8 mouse cellular contexts compared by ENCODE assay signal in genomic region chr1:36555798-36556395, GRCm38 (mm10). TPM values are rescaled to one million over a fixed set of nuclear protein-coding genes. Genes with fewer than 3 reads are reported as not detected.
DNase-seq lines count a peak whose midpoint lies in the region; ATAC-seq and TF ChIP-seq lines count a peak whose summit lies in the region.

No protein-coding gene starts in this region.

- 2% methylated on average over 8 of the region's 8 CpGs for WGBS in lung, embryonic 14.5 days
- 4% methylated on average over 8 of the region's 8 CpGs for WGBS in heart, embryonic 11.5 days (ENCODE audit: insufficient replicate concordance)
- 0% methylated on average over 8 of the region's 8 CpGs for WGBS in limb, embryonic 13.5 days
- 23% methylated on average over 8 of the region's 8 CpGs for WGBS in olfactory bulb, adult 2 months

- H3K4me3 ChIP-seq in lung, embryonic 14.5 days (ENCODE audit: low read depth, low read length): peak overlapping the region; percentile 94
- peak overlapping the region; percentile 85 for H3K4me3 ChIP-seq in heart, embryonic 11.5 days (ENCODE audit: low read depth, low read length)
- H3K4me3 ChIP-seq in limb, embryonic 13.5 days: peak overlapping the region; percentile 94
- peak overlapping the region; percentile 83 for H3K4me3 ChIP-seq in olfactory bulb, adult 2 months (ENCODE audit: insufficient read depth, low read depth, low read length)

- peak; percentile 69 for DNase-seq in lung, embryonic 14.5 days
- DNase-seq in lung, postnatal 25 days (ENCODE audit: low spot score): no peak
- peak; percentile 66 for DNase-seq in cerebellum, adult 9-10 months
- DNase-seq in frontal cortex, postnatal 10 days (ENCODE audit: low spot score in 2 of 2): no peak
- DNase-seq in natural killer cell, adult 2 months (ENCODE audit: low spot score in 2 of 2): no peak

- H3K9ac ChIP-seq in lung, embryonic 14.5 days: peak overlapping the region; percentile 95
- peak overlapping the region; percentile 98 for H3K9ac ChIP-seq in heart, embryonic 11.5 days (ENCODE audit: low read depth, low read length)
- peak overlapping the region; percentile 98 for H3K9ac ChIP-seq in limb, embryonic 13.5 days

- no peak for TF ChIP-seq POLR2A in olfactory bulb, adult 2 months (IDR thresholded peaks at IDR 0.05; ENCODE audit: insufficient read depth, low read depth, low read length)

- no peak for ATAC-seq in lung, embryonic 14.5 days (ENCODE audit: insufficient read depth)
- ATAC-seq in heart, embryonic 11.5 days (replicated peaks; ENCODE audit: insufficient number of reproducible peaks, low FRiP score, low TSS enrichment): no peak
- no peak for ATAC-seq in limb, embryonic 13.5 days (ENCODE audit: low FRiP score, low read depth)

- H3K36me3 ChIP-seq in lung, embryonic 14.5 days (ENCODE audit: insufficient read depth): peaks cover 48% of the 10 kb centered on the region
- peaks cover 40% of the 10 kb centered on the region for H3K36me3 ChIP-seq in heart, embryonic 11.5 days (ENCODE audit: control insufficient read depth, insufficient read depth, low read length)
- H3K36me3 ChIP-seq in limb, embryonic 13.5 days: peaks cover 47% of the 10 kb centered on the region

- TF ChIP-seq CTCF in lung, embryonic 14.5 days (IDR thresholded peaks at IDR 0.05; ENCODE audit: low read depth): no peak
- TF ChIP-seq CTCF in olfactory bulb, adult 2 months (IDR thresholded peaks at IDR 0.05; ENCODE audit: insufficient read depth, low read depth, low read length): no peak

- no peaks in the 10 kb centered on the region for H3K9me3 ChIP-seq in lung, embryonic 14.5 days (ENCODE audit: low read depth, low read length)
- H3K9me3 ChIP-seq in heart, embryonic 11.5 days (replicated peaks; ENCODE audit: control insufficient read depth, low read length): no peaks in the 10 kb centered on the region
- H3K9me3 ChIP-seq in limb, embryonic 13.5 days: no peaks in the 10 kb centered on the region

- H3K27ac ChIP-seq in lung, embryonic 14.5 days (ENCODE audit: low read depth): peak overlapping the region; percentile 100
- H3K27ac ChIP-seq in heart, embryonic 11.5 days (ENCODE audit: low read depth, low read length): peak overlapping the region; percentile 99
- H3K27ac ChIP-seq in limb, embryonic 13.5 days: peak overlapping the region; percentile 100
- peak overlapping the region; percentile 86; the same call in 1 of the 2 replicates for H3K27ac ChIP-seq in olfactory bulb, adult 2 months (ENCODE audit: insufficient read depth, low read depth, low read length)

- H3K4me1 ChIP-seq in lung, embryonic 14.5 days (ENCODE audit: insufficient read depth): peaks cover 17% of the 10 kb centered on the region
- H3K4me1 ChIP-seq in heart, embryonic 11.5 days (ENCODE audit: control insufficient read depth, insufficient read depth, low read length): peaks cover 32% of the 10 kb centered on the region
- H3K4me1 ChIP-seq in limb, embryonic 13.5 days: peaks cover 44% of the 10 kb centered on the region
- H3K4me1 ChIP-seq in olfactory bulb, adult 2 months (ENCODE audit: control insufficient read depth, insufficient read depth, low read length): peaks cover 24% of the 10 kb centered on the region

- H3K27me3 ChIP-seq in lung, embryonic 14.5 days (ENCODE audit: insufficient read depth, low read length): no peaks in the 10 kb centered on the region
- no peaks in the 10 kb centered on the region for H3K27me3 ChIP-seq in heart, embryonic 11.5 days (ENCODE audit: control insufficient read depth, insufficient read depth, low read length)
- no peaks in the 10 kb centered on the region for H3K27me3 ChIP-seq in limb, embryonic 13.5 days

- peak overlapping the region; percentile 98 for H3K4me2 ChIP-seq in lung, embryonic 14.5 days
- H3K4me2 ChIP-seq in heart, embryonic 11.5 days: peak overlapping the region; percentile 93
- peak overlapping the region; percentile 98 for H3K4me2 ChIP-seq in limb, embryonic 13.5 days (replicated peaks)

RNA-seq across cellular contexts. Expression of gene Sema4c, which starts 2.3 kb away (rescaled TPM):
- polyA plus RNA-seq in lung, embryonic 14.5 days (2014; fragmentation: Nextera tagmentation; extraction: Ambion mirVana): 2.2 and 2.7 TPM in 2 replicates
- polyA plus RNA-seq in heart, embryonic 11.5 days (2014; fragmentation: Nextera tagmentation; extraction: Ambion mirVana): 0.96 and 2.1 TPM in 2 replicates
- 21.8 and 22.7 TPM in 2 replicates for polyA plus RNA-seq in limb, embryonic 13.5 days (2015; fragmentation: Nextera tagmentation; extraction: Ambion mirVana)
- polyA plus RNA-seq in olfactory bulb, adult 2 months (2012; ENCODE audit: insufficient read depth, insufficient read length, low replicate concordance, missing spikeins): not detected in 2 replicates

RNA-seq across cellular contexts. Expression of gene Ankrd39, which starts 8.7 kb away (rescaled TPM):
- polyA plus RNA-seq in lung, embryonic 14.5 days (2014; fragmentation: Nextera tagmentation; extraction: Ambion mirVana): 18.9 and 19.9 TPM in 2 replicates
- 19.9 and 25.1 TPM in 2 replicates for polyA plus RNA-seq in heart, embryonic 11.5 days (2014; fragmentation: Nextera tagmentation; extraction: Ambion mirVana)
- polyA plus RNA-seq in limb, embryonic 13.5 days (2015; fragmentation: Nextera tagmentation; extraction: Ambion mirVana): 27.7 and 28.0 TPM in 2 replicates
- not detected in 2 replicates for polyA plus RNA-seq in olfactory bulb, adult 2 months (2012; ENCODE audit: insufficient read depth, insufficient read length, low replicate concordance, missing spikeins)

RNA-seq across cellular contexts. Expression of gene Gm42417, which starts 16.7 kb away (rescaled TPM):
- polyA plus RNA-seq in lung, embryonic 14.5 days (2014; fragmentation: Nextera tagmentation; extraction: Ambion mirVana): not detected in 2 replicates
- 0.44 TPM in 1 of 2 replicates, not detected in the other for polyA plus RNA-seq in heart, embryonic 11.5 days (2014; fragmentation: Nextera tagmentation; extraction: Ambion mirVana)
- 0.33 and 0.92 TPM in 2 replicates for polyA plus RNA-seq in limb, embryonic 13.5 days (2015; fragmentation: Nextera tagmentation; extraction: Ambion mirVana)
- not detected in 2 replicates for polyA plus RNA-seq in olfactory bulb, adult 2 months (2012; ENCODE audit: insufficient read depth, insufficient read length, low replicate concordance, missing spikeins)

RNA-seq across cellular contexts. Expression of gene Ankrd23, which starts 19.2 kb away (rescaled TPM):
- 11.6 and 11.7 TPM in 2 replicates for polyA plus RNA-seq in lung, embryonic 14.5 days (2014; fragmentation: Nextera tagmentation; extraction: Ambion mirVana)
- polyA plus RNA-seq in heart, embryonic 11.5 days (2014; fragmentation: Nextera tagmentation; extraction: Ambion mirVana): 9.8 and 13.6 TPM in 2 replicates
- 20.1 and 20.8 TPM in 2 replicates for polyA plus RNA-seq in limb, embryonic 13.5 days (2015; fragmentation: Nextera tagmentation; extraction: Ambion mirVana)
- polyA plus RNA-seq in olfactory bulb, adult 2 months (2012; ENCODE audit: insufficient read depth, insufficient read length, low replicate concordance, missing spikeins): not detected in 2 replicates

RNA-seq across cellular contexts. Expression of gene Cnnm3, which starts 44.2 kb away (rescaled TPM):
- 5.4 and 5.9 TPM in 2 replicates for polyA plus RNA-seq in lung, embryonic 14.5 days (2014; fragmentation: Nextera tagmentation; extraction: Ambion mirVana)
- polyA plus RNA-seq in heart, embryonic 11.5 days (2014; fragmentation: Nextera tagmentation; extraction: Ambion mirVana): 2.5 and 3.9 TPM in 2 replicates
- 3.7 and 4.4 TPM in 2 replicates for polyA plus RNA-seq in limb, embryonic 13.5 days (2015; fragmentation: Nextera tagmentation; extraction: Ambion mirVana)
- not detected in 2 replicates for polyA plus RNA-seq in olfactory bulb, adult 2 months (2012; ENCODE audit: insufficient read depth, insufficient read length, low replicate concordance, missing spikeins)

Comparison
In these comparisons a context has a peak if more than half of its experiments do, and no peak if none do; other contexts are left out.
1. DNase-seq: peak in lung, embryonic 14.5 days (single experiment) and cerebellum, adult 9-10 months (single experiment); none in lung, postnatal 25 days (single experiment), frontal cortex, postnatal 10 days (0 of 2) and natural killer cell, adult 2 months (0 of 2).
2. RNA of gene Ankrd39, which starts 8.7 kb away (polyA plus RNA-seq): 27.7 to 28.0 TPM in limb, embryonic 13.5 days, 19.9 to 25.1 TPM in heart, embryonic 11.5 days and 18.9 to 19.9 TPM in lung, embryonic 14.5 days; not detected in olfactory bulb, adult 2 months; every median in the first group is over 10 times any median in the second.
3. Peak in every context shown above with its lines, with median percentiles within 50 percentile points of each other: H3K27ac ChIP-seq, H3K4me2 ChIP-seq, H3K4me3 ChIP-seq and H3K9ac ChIP-seq.